Mouse (Mus musculus) cerebellum, postnatal 36 days (tissue): ENCODE data around the gene Itpr2.

Source experiments
- DNase-seq, 2 experiments: peaks; one replicate each; pipeline ENCODE4 v3.0.0; 2021 to 2022; ENCODE audit warnings: mixed read lengths in 2 of 2

Gene Itpr2

DNA sequence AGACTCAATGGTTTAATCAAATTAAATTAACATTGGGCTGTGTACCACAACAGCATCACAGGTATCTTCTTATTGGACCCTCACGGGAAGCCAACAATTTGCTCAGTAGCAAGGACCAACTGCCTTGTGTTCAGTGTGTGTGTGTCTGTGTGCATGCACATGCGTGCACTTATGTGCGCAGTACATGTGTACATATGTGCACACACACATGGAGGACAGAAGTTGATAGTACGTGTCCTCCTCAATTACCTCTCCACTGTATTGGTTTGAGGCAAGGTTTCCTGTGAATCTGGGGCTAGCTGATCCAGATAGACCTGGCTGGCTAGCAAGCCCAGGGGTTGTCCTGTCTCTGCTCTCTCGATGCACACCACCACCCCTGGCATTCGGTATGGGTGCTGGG, 246.4 kb downstream of the Itpr2 start:
- DNase-seq, result no peak

DNA sequence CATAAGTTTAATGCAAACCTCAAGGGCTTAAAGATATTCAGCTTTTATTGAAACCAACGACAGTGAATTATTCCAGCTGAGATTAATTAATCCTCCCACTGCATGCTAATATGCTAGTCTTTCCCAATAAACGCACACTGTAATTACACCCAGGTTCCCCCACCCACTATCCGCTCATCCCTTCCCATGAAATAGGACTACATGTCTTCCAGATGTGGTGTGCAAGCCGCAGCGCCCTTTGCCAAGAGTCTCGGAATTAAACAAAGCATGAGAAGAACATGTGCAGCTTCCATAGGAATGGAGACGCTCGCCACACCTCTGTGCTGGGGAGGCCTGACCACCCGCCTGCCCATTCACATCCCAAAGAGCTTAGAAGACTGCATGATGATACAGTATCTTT, 247.1 kb downstream of the Itpr2 start:
- no peak for DNase-seq

DNA sequence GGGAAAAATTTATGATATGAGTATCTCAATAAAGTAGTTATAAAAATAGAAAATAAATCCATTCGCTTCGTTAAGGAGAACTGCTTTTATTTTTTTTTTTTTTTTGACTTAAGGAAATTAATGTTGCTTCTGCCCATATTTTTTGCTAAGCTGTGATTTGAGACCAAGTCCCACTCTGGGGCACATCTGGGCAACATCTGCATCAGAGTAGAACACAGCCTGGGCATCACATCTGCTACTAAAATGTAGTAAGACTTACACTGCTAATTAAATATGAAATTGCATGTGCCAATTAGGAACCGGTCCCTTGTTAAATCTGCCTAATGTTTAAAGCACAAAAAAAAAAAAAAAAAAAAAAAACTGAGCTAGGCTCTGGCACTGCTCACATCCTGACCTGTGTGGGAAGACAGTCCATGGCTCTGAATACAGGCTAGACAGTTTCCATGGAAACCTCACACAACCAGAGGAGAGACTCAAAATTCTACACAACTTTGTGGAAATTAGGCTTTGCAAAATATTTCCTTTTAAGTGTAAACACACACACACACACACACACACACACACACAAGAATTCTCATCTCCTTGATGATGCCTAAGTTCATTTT, 247.7 kb downstream of the Itpr2 start:
- no peak for DNase-seq

DNA sequence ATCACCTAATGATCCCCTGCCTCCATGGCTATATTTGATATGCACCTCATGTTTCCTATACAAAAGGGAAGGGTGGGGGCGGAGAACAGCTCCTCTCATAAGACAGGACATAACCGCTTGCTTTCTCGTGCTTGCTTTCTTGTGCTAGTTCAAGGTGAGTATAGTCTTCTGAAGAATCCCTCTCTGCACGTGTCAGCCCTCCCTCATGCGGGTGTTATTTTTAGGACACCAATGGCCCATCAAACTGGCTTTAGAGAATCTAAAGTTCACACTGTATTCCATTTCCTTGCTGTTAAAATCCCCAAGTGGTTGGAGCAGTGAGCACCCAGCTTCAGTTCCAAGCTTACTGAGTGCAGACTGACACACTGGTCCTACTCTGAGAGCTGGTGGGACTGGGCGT, 252.9 kb downstream of the Itpr2 start:
- no peak for DNase-seq

DNA sequence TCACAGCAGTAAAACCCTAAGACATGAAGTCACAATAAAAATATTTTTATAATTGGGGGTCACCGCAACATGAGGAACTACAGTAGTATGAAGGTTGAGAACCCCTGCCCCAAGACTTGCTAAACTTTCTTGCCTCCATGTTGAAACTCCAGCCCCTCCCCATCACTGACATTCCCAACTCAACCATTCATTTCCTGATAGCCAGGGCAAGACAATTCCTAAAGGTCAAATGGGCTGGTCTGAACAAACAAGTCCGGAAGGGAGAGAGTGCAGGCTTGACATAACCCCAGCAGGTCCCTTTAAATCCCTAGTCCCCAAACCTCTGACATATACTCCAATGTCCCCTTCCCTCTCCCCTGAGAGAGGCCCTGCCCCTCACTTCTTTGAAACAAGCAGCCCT, 253.7 kb downstream of the Itpr2 start:
- DNase-seq, result no peak

DNA sequence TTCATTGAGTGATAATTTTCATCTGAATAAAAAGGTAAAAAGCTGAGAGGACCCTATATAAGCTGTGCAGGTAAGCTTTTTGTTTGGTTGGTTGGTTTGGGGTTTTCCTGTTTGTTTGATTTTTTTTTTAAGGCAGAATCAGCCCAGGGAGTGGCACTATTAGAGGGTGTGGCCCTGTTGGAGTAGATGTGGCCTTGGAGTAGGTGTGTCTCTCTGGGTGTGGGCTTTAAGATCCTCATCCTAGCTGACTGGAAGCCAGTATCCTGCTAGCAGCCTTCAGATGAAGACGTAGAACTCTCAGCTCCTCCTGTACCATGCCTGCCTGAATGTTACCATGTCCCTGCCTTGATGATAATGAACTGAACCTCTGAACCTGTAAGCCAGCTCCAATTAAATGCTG, 254.1 kb downstream of the Itpr2 start:
- no peak for DNase-seq

DNA sequence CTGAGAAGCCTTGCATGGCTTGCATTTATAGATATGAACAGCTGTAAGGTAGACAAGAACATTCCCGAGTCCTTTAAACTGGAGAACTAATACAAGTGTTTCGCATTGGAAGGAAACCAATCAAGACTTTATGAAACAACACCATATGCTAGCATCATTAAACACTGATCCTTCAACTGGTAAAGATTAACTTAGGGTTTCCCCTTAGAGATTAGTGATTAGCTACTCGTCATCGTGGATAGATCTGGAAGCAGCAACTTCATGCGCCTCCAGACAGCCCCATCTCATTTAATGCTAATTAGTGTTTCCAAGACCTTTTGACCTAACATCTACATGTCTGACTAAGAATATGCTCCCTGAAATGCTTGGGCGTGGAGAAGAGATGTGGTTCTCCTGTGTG, 255.7 kb downstream of the Itpr2 start:
- DNase-seq, result no peak

DNA sequence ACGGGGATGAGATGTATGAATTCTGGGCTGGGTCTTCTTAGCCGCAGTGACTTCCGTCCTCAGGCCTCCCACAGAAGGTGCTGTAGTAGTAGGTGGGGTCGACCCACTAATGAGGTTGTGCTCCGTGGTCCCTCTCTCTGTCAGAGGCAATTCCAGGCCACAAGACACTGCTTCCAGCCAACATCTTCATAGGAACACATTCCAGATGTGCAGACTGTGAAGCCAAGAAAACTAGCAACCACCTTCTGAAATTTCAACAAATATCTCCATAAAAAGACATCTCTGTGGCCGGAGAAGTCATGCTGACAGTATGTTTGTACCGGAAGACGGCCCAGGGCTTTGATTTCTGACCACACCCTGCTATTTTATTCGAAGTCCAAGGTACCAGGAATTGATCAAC, 256.1 kb downstream of the Itpr2 start:
- no peak for DNase-seq

DNA sequence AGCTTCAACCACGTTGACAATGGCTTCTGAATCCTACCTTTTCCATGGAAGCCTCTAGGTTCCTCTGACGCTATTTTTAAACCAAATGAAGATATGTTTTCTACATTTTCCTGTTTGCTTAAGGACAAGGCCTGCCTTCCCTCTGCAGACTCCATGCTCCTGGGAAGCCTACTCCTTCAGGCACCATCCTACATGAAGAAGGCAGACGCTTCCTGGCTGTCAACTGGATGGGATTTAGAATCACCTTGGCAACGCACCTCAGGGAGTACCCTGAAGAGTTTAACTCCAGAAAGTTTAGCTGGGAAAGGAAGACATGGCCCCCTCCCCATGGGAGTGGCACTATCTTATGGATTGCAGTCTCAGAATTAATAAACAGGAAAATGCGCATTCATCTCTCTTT, 259.0 kb downstream of the Itpr2 start:
- DNase-seq, result no peak

DNA sequence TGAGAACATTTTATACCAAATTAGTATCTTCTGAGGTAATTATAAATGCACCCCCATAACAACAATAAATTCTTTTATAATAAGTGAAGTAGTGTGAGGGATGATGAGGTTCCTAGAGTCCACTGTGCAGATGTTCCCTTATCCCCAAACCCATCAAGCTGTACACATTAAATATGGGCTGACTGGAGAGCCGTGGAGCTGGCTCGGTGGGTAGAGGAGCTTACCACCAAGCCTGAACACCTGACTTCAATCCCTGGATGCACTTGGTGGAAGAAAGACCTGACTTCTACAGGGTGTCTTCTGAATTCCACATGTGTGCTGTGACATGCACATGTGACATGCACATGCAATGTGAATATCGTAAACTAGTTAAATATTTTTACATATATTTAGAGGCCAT, 260.7 kb downstream of the Itpr2 start:
- DNase-seq, result no peak

DNA sequence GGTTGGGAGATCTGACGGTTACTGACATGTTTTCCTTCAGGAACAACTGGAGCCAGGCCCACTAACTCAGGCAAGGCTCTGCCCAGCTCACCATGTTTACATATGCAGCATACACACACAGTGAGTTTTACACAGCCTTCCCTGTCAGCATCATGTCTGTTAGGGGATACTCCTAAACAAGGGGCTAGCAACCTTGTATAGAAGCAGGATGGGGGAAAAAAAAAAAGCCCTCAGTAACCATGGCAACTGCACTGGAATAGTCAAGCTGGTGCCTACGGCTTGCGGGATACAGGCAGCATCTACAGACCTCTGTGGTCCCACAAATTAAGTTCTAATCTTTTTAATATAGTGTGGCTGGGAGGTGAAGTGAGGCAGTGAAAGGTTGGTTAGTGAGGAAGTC, 266.9 kb downstream of the Itpr2 start:
- no peak for DNase-seq

DNA sequence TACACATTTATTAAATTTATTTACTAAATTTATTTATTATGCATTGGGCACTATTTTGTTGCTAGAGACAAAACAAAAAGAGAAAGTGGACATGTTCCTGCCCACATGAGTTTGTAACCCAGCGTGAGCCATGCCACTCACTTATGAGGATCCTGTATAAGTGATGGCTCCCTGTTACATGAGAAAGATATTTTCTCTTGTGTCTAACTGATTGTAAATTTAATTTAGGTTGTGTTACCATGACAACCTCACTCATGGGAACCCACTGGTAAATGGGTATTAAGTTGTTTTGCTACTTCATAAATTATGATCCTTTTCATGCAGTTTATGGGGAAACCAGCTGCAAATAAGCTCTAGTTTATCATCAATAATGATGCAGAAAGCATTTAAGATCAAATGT, 267.6 kb downstream of the Itpr2 start:
- no peak for DNase-seq

DNA sequence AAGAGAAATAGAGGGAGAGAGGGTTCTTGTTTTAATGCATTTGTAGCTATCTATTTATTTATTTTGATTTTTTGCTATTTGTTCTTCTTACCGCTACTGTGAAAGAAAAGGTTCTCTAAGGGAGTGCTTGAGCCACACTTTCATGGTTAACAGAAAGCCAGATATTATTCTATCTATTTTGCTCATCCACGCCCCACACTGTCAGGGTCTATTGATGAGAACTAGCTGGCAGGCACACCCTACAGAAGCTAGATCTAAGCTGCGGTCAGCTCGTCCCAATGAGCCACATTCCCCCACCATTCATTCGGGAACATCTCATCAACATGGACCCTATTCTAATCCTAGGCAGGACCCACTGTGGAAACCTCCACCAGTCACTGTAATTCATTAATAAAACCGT, 271.1 kb downstream of the Itpr2 start:
- DNase-seq, result no peak

DNA sequence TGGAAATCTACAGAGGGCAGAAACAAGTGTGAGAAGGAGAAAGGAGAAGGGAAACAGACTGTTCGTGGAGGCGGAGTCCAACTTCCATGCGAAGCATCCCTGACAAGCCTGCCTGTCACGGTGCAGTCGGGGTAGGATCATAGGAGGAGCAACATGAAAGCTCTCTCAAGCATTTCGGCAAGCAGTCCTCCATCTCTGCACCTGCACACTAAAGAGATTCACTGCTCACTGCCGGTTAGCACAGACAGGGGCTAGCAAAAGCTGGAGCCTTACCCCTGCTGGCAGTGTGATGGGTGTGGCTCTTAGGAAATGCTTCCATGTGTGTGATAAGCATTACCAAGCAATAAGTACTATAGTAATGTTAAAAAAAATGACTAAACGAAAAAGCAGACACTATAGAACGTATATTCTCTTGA, 271.6 kb downstream of the Itpr2 start:
- DNase-seq, result no peak

DNA sequence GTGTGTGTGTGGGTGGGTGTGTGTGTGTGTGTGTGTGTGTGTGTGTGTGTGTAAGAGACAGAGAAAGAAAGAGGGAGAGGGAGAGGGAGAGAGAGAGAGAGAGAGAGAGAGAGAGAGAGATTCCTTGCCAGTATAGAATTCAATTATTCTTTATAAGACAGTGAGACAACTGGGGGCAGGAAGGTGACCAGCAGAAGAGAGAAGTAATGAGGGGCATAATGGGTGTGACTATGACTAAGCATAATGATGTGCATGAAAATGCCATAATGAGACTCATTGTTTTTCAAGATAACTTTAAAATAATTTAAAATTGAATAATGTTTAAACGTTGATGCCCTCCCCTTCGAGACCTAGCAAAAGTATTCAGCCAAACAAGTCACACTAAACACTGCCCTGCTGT, 272.1 kb downstream of the Itpr2 start:
- DNase-seq, result no peak

DNA sequence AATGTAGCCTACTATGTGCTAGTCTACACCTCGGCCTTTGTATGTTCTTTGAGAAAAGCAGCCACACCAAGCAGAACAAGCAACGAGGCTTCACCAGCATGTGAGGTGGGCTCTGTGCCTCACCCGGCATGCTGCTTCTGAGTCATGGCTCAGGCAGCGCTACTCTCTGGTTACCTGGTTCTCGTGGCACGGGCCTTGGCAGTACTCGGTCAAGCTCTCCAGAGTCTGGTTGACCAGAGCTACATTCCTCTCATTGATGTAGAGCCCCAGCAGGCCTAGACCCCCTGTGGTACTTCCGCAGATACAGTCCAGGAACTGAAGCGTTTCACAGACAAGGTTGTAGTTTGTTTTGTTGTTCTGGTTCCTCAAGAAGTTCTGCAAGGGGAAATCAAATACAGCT, 272.5 kb downstream of the Itpr2 start:
- DNase-seq, result no peak

DNA sequence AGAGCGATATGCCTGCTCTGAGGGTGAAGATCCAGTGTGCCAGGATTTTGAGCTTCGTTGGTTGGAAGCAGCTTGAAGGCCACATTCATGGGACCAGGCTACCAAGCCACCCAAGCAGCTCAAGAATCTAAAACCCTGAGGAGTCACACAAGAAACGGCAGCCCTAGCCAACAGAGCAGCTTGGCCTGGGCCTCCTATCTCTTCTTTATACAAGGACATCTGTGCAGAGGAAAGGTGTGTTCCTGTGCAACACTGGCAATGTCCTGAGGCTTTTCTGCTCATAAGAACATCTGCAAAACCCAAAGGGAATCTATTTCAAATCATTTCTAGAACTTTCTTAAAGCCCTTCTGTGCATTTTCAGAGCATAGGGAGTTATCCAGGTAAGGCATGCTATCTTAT, 274.0 kb downstream of the Itpr2 start:
- DNase-seq, result no peak

DNA sequence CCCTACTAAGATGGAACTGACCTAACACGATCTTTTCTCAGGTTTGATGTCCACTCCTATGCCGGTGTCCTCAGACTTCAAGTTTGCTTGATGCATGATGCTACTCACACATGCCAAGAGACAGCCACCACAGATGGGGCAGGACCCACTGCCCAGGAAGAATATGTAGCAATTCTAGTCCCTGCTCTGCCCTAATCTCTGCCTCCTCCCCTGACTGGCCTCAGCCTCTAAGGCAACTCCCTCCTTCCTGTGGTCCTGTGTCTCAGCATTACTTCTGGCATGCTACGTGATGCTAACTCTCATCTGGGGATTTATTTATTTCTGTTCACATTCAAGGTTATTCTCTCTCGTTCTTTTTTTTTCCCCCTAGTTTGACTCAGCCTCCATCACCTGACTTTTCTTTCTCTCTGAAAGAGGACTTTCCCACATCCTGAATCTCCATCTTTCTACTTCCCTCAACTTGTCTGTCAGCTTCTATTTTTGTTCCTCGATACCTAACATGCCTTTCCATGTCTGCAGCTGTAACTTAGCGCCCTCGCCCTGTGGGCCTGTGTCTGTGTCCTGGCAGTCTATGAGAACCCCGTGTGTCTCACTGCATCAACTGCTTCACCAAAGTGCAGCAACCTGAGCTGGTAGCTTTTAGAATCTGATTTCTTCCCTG, 279.5 kb downstream of the Itpr2 start:
- DNase-seq, result no peak

DNA sequence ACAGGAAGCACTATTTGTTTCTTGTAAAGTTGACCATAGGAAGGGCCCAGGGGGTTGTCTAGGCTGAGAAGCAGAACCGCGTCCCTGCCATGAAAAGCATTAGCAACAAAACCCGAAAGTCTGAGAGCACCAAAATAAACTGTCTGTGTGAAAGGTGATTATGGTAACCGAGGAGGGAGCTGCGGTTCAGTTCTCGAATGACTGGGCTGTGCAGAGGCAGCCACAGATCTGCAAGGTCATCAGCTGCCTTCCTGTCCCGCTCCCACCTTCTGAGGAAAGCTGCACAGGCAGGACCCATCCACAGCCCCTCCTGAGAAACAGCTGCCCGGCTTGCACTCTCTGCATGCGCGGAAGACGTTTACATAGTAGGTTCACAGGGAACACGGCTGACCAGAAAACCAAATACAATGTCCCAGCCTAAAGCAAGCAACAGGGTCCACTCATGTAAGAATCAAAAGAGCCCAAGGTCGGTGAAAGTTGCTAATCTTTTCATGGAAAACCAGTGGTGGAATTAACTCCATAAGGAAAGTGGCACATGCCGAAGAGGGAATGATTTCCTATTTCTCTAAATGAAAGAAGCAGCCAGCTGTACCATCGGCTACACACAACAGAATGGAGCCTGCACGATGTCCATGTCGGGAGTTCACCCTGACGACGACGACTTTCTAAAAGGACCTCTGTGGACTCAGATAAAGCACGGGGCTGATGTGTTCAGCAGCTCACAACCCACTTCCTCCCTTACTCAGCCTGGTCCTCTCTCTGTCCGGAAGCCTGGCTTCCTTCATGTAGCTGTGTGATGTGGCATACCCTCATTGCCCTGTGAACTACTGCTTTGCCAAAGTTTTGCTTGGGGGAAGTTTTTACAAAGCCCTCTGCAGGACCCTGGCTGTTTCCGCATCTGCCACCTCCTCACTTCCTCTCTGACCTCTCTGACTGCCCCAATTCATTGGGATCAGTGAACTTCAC, 280.4 kb downstream of the Itpr2 start:
- DNase-seq, result no peak

DNA sequence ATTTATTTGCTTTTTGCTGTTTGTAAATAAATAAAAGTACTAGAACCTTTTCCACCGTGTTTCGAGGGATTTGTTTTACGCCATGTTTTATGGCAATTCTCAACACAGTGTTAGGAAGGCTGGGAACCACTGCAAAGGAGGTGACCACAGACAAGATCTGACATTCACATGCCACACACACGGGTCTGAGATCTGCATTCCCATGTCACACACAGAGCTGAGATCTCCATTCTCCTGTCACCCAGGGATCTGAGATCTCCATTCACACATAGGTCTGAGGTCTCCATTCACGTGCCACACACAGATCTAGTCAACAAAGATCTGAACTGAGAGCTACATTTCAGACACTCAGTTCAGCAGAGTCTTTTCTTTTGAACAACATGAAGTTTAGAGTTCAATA, 282.0 kb downstream of the Itpr2 start:
- no peak for DNase-seq

DNA sequence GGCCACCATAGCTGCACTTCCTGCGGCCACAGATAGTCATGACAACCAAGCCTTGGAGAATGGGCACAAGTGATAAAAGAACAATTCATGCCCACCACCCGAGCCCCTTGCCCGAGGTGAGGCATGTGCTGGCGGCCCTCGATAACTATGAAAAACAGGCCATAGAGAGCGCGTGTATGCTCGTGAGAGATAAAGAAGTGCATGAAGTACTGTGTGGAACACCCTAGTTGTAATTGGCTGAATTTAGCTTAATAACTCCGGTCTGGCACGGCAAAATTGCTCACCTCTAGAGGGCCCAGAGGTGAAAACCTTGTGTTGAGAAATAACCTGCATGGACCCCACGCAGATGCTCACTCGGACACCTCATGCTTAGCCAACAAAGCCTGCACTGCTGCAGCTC, 282.5 kb downstream of the Itpr2 start:
- DNase-seq, result no peak

DNA sequence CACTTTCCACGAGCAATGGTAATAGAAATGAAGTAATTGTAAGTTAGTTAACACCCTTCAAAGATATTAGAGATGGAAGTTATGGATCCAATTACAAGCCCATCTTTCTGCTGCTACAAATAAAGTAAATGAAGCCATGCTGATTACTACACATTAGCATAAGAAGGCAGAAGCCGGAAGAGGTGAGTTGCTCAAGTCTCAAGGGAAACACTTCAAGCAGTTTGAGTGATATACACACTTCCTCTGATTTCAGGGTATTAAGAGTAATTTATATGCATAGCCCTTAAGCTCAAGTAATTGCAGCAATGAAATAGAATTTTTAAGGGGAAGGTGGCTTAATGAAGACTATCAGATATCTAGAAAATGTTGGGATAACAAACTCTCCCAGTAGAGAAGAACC, 286.7 kb downstream of the Itpr2 start:
- no peak for DNase-seq

DNA sequence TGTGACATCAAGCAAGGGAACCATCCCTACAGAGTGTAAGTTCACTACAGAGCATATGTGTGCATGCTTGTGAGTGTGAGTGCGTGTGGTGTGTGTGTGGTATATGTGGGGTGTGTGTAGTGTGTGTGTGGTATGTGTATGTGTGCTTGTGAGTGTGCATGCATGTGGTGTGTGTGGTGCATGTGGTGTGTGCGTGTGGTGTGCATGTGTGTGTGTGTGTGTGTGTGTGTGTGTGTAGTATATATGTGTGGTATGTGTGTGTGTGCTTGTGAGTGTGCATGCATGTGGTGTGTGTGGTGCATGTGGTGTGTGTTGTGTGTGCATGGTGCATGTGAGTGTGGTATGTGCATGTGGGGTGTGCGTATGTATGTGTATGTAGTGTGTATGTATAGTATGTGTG, 289.7 kb downstream of the Itpr2 start:
- DNase-seq, result no peak

DNA sequence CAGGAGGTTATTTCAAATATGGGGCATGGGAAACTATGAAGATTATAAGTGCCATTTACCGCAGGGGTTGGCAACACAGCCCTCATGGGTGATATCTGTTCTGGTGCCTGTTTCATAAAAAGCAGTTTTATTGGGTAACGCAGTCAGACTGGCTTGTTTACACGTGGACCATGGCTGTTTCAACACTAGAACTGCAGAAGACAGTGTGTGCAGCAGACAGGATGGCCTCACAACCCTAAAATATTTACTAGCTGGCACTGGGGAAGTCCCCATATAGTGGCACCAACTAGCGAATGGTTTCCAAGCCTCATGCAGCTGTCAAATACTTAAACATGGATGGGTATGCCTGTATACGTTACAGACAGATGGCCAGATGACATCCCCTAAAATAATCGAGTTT, 290.8 kb downstream of the Itpr2 start:
- DNase-seq, result no peak
